Mouse (Mus musculus) kidney, embryonic 16.5 days (tissue): Measurements from ENCODE around the gene Slc3a2. TPM values are rescaled to one million over a fixed set of nuclear protein-coding genes. Genes with fewer than 3 reads are reported as not detected.

Source experiments
- ATAC-seq: fragments of 200-750 bp; cut with Nextera tagmentation; 2 replicates; pipeline ENCODE4 v1.8.0; 2017; ENCODE audit warnings: moderate TSS enrichment; ENCODE audit not compliant: low FRiP score, low TSS enrichment
- H3K27ac ChIP-seq: fragments of 300-500 bp; sonication (generic); 2 replicates; pipeline ENCODE4 v1.5.1; 2014; ENCODE audit warnings: low read length
- H3K27me3 ChIP-seq: fragments of 300-500 bp; sonication (generic); 2 replicates; pipeline ENCODE4 v1.6.1; 2014; ENCODE audit warnings: low read length, control low read depth, mixed read lengths; ENCODE audit not compliant: insufficient read depth
- H3K36me3 ChIP-seq: fragments of 300-500 bp; sonication (generic); 2 replicates; pipeline ENCODE4 v1.6.1; 2014; ENCODE audit warnings: low read length, control low read depth, mixed read lengths; ENCODE audit not compliant: insufficient read depth
- H3K4me1 ChIP-seq: fragments of 300-500 bp; sonication (generic); 2 replicates; pipeline ENCODE4 v1.6.1; 2014; ENCODE audit warnings: low read length, control low read depth, mixed read lengths; ENCODE audit not compliant: insufficient read depth
- H3K4me2 ChIP-seq: fragments of 300-500 bp; sonication (generic); replicated peaks from 2 replicates; pipeline ENCODE4 v1.6.1; 2014; ENCODE audit warnings: low read depth, low read length
- H3K4me3 ChIP-seq: fragments of 300-500 bp; sonication (generic); 2 replicates; pipeline ENCODE4 v1.5.1; 2014; ENCODE audit warnings: mild to moderate bottlenecking, low read length
- H3K9ac ChIP-seq: fragments of 300-500 bp; sonication (generic); replicated peaks from 2 replicates; pipeline ENCODE4 v1.6.1; 2014; ENCODE audit warnings: low read length
- H3K9me3 ChIP-seq: fragments of 300-500 bp; sonication (generic); 2 replicates; pipeline ENCODE4 v1.6.1; 2016; ENCODE audit warnings: low read length, control low read depth
- WGBS: fragments of 180-500 bp; shearing (Covaris S2); extraction: QIAGEN DNeasy Blood & Tissue Kit; methylation state at CpG from one replicate; pipeline ENCODE4 v1.1.7; 2014; 5-methylcytosine and 5-hydroxymethylcytosine counted together
- polyA plus RNA-seq: library from polyadenylated mRNA; unstranded; fragments of >200 nt; fragmentation: Nextera tagmentation; extraction: Ambion mirVana; gene quantifications from 2 replicates; pipeline ENCODE4 v1.2.1, GENCODE M21; 2015

Gene Slc3a2
- polyA plus RNA-seq, 1 experiment from 2014 or later: 141 TPM

- no peak for ATAC-seq
- Histone ChIP-seq H3K9me3 (no peaks in the 10 kb centered on the region), H3K27me3 (no peaks in the 10 kb centered on the region)
Observed at GRCm38 (mm10) chr19:8699652-8700051, 23.5 kb downstream of the Slc3a2 start.

DNA sequence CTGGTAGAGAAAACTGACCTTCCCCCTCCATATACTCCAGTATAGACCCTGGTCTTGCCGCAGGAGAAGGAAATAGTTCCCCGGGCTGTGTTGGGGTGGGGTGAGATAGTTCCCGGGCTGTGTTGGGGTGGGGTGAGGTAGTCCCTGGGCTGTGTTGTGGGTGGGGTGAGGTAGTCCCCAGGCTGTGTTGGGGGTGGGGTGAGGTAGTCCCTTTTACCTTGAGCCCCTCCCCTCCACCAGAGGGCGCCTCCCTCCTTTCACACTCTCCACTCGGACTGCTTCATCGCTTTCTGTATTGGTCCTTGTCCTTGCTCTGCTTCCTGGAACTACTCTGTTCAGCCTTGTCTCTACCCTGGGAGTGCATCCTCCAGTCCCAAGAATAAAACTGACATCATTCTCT, 27.8 kb downstream of the Slc3a2 start:
- Histone ChIP-seq H3K36me3 (no peaks in the 10 kb centered on the region), H3K9me3 (no peaks in the 10 kb centered on the region), H3K9ac (0 out of 2 replicates have a peak overlapping the region, but pooled peaks have one; percentile 6), H3K4me2 (no peak overlapping the region), H3K4me1 (no peaks in the 10 kb centered on the region), H3K27ac (no peak overlapping the region), H3K4me3 (no peak overlapping the region), H3K27me3 (no peaks in the 10 kb centered on the region)
- 58% methylated on average over 6 of the region's 6 CpGs for WGBS
- peak; percentile 73; the same call in 1 of the 2 replicates for ATAC-seq

More at GRCm38 (mm10) chr19:8699652-8700051, 23.5 kb downstream of the Slc3a2 start:
- 82% methylated on average over 9 of the region's 9 CpGs for WGBS
- Histone ChIP-seq H3K4me2 (no peak overlapping the region), H3K4me3 (no peak overlapping the region), H3K9ac (no peak overlapping the region), H3K27ac (no peak overlapping the region), H3K4me1 (peaks cover 7% of the 10 kb centered on the region), H3K36me3 (no peaks in the 10 kb centered on the region)

- H3K4me1 ChIP-seq: no peaks in the 10 kb centered on the region
- WGBS: 79% methylated on average over 5 of the region's 5 CpGs
Observed at GRCm38 (mm10) chr19:8692740-8693139, 30.4 kb downstream of the Slc3a2 start.

DNA sequence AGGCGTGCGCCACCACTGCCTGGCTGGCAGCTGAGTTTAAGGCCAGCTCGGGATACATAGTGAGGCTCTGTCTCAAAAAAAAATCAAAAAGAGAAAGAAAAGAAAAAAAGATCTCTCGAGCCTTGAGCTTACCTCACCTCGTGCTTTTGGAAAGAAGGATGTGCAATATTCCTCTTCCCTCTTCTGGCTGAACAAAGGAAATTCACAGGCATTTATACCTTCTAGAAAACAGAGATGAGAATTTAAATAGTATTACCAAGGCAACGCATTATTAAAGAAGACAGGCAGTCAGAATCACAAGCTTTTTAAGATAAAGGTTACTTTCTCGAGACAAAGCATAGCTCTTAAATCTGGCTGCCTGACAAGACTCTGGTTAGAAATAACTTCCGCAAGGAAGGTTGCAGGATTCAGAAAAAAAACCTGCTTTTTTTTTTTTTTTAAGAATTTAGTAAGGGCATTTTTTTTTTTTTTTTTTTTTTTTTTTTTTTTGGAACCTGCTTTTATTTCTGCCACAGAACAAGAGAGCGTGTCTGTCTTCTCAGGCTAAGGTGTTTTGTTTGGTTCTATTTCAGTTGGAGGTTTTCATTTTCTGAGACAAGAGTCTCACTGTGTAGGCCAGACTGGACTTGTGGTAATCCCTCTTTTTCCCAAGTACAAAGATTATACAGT, 31.2 kb downstream of the Slc3a2 start:
- no peak overlapping the region for H3K4me2 ChIP-seq
- WGBS: 60% methylated on average over 9 of the region's 9 CpGs
- no peak overlapping the region for H3K9ac ChIP-seq
- no peaks in the 10 kb centered on the region for H3K36me3 ChIP-seq
- H3K4me3 ChIP-seq: no peak overlapping the region
- no peak for ATAC-seq
- no peaks in the 10 kb centered on the region for H3K27me3 ChIP-seq
- no peak overlapping the region for H3K27ac ChIP-seq
- H3K4me1 ChIP-seq: no peaks in the 10 kb centered on the region
- no peaks in the 10 kb centered on the region for H3K9me3 ChIP-seq

More at GRCm38 (mm10) chr19:8692740-8693139, 30.4 kb downstream of the Slc3a2 start:
- no peaks in the 10 kb centered on the region for H3K9me3 ChIP-seq
- no peaks in the 10 kb centered on the region for H3K36me3 ChIP-seq
- no peak overlapping the region for H3K27ac ChIP-seq
- no peaks in the 10 kb centered on the region for H3K27me3 ChIP-seq
- no peak overlapping the region for H3K4me2 ChIP-seq
- no peak overlapping the region for H3K4me3 ChIP-seq
- no peak overlapping the region for H3K9ac ChIP-seq
- ATAC-seq: no peak

DNA sequence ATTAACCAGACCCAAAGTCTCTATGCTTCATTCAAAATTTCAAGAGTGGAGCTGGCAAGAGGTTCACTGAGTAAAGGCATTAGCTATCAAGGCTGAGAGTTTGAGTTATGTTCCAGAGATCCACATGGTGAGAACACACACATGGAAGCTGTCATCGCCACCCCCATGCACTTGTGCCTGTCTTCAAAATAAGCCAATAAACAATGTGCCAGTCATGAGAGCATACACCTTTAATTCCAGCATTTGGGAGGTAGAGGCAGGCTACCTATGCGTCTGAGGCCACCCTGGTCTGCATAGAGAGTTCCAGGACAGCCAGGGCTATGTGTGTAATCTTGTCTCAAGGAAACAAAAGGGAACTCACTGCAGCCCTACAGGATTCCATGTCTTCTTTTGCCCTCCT, 39.5 kb downstream of the Slc3a2 start:
- Histone ChIP-seq H3K9ac (no peak overlapping the region), H3K9me3 (no peaks in the 10 kb centered on the region), H3K4me2 (no peak overlapping the region), H3K27ac (no peak overlapping the region), H3K4me1 (0 out of 2 replicates have a peak, but pooled peaks cover 2% of the 10 kb centered on the region), H3K27me3 (no peaks in the 10 kb centered on the region), H3K4me3 (no peak overlapping the region), H3K36me3 (no peaks in the 10 kb centered on the region)
- 73% methylated on average over 2 of the region's 2 CpGs for WGBS
- no peak for ATAC-seq

GRCm38 (mm10) chr19:8682996-8683395, 40.2 kb downstream of the Slc3a2 start:
- Histone ChIP-seq H3K4me3 (no peak overlapping the region), H3K4me2 (no peak overlapping the region), H3K27ac (no peak overlapping the region), H3K36me3 (no peaks in the 10 kb centered on the region), H3K9me3 (no peaks in the 10 kb centered on the region), H3K27me3 (no peaks in the 10 kb centered on the region), H3K9ac (no peak overlapping the region), H3K4me1 (0 out of 2 replicates have a peak, but pooled peaks cover 2% of the 10 kb centered on the region)
- 3% methylated on average over 3 of the region's 3 CpGs for WGBS
- ATAC-seq: peak; percentile 71

- no peak overlapping the region for H3K4me3 ChIP-seq
- H3K27me3 ChIP-seq: no peaks in the 10 kb centered on the region
- WGBS: 90% methylated on average over 4 of the region's 4 CpGs
- no peaks in the 10 kb centered on the region for H3K36me3 ChIP-seq
- no peak for ATAC-seq
- no peak overlapping the region for H3K9ac ChIP-seq
- H3K9me3 ChIP-seq: no peaks in the 10 kb centered on the region
- H3K4me1 ChIP-seq: 0 out of 2 replicates have a peak, but pooled peaks cover 2% of the 10 kb centered on the region
- no peak overlapping the region for H3K27ac ChIP-seq
- no peak overlapping the region for H3K4me2 ChIP-seq
Observed at GRCm38 (mm10) chr19:8681633-8682362, 41.4 kb downstream of the Slc3a2 start.

GRCm38 (mm10) chr19:8679031-8679779, 44.0 kb downstream of the Slc3a2 start:
- WGBS: 31% methylated on average over 18 of the region's 18 CpGs
- no peaks in the 10 kb centered on the region for H3K9me3 ChIP-seq
- no peak overlapping the region for H3K4me3 ChIP-seq
- 0 out of 2 replicates have a peak, but pooled peaks cover 2% of the 10 kb centered on the region for H3K4me1 ChIP-seq
- H3K9ac ChIP-seq: peak overlapping the region; percentile 32; the same call in 1 of the 2 replicates
- H3K27me3 ChIP-seq: no peaks in the 10 kb centered on the region
- peak overlapping the region; percentile 34; the same call in 1 of the 2 replicates for H3K27ac ChIP-seq
- H3K4me2 ChIP-seq: peak overlapping the region; percentile 32; the same call in 1 of the 2 replicates
- ATAC-seq: peak; percentile 39; the same call in 1 of the 2 replicates
- no peaks in the 10 kb centered on the region for H3K36me3 ChIP-seq

DNA sequence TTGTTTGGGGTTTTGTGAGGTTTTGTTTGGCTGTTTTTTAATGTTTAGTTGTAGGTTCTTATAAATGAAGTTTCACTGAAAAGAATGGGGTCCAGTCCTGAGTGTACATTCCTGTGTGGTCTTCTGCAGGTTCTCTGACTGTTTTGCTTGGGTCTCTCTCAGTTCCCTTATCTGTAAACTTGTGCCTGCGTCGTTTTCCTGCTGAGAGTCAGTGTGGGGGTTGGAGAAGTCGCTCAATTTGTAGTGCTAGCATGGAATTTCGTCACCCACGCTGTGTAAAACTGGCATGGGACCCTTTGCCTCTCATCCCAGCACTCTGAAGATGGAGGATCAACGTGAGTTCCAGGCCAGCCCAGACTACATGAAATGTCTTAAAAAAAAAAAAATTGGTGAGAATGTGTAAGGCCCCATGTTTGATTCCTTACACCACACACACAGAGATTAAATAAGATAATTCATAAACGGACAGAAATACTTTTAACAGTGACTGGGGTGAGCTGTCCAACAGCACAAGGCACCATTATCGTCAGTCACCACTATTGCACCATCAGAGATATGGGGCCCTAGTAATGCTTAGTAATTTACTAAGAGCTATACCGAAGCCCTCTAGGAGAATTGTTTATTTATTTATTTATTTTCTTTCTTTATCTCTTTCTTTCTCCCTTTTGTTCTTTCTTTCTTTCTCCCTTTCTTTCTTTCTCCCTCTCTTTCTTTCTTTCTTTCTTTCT, 49.7 kb downstream of the Slc3a2 start:
- Histone ChIP-seq H3K27ac (no peak overlapping the region), H3K9ac (no peak overlapping the region), H3K27me3 (no peaks in the 10 kb centered on the region), H3K9me3 (no peaks in the 10 kb centered on the region), H3K36me3 (no peaks in the 10 kb centered on the region), H3K4me2 (no peak overlapping the region), H3K4me1 (no peaks in the 10 kb centered on the region), H3K4me3 (no peak overlapping the region)
- no peak for ATAC-seq
- WGBS: 74% methylated on average over 9 of the region's 9 CpGs
